Mouse (Mus musculus) neural tube, embryonic 14.5 days (tissue): ENCODE results near the gene Mnt. TPM values are rescaled to one million over a fixed set of nuclear protein-coding genes. Genes with fewer than 3 reads are reported as not detected.
"Not testable (repeated sequence)": the region's sequence is repeated elsewhere in the genome, so short reads cannot be mapped to it uniquely, and the experiment has no call there.

ENCODE experiments used
- ATAC-seq: fragments of 200-750 bp; cut with Nextera tagmentation; 2 replicates; pipeline ENCODE4 v1.8.0; 2017; ENCODE audit warnings: low read depth, mild to moderate bottlenecking, moderate TSS enrichment, moderate library complexity
- H3K27ac ChIP-seq: fragments of 300-500 bp; sonication (generic); 2 replicates; pipeline ENCODE4 v1.5.1; 2014; ENCODE audit warnings: low read depth, mild to moderate bottlenecking, control low read depth, low read length, moderate library complexity, mixed read lengths
- H3K27me3 ChIP-seq: fragments of 300-500 bp; sonication (generic); 2 replicates; pipeline ENCODE4 v1.6.1; 2014; ENCODE audit warnings: low read length; ENCODE audit not compliant: control insufficient read depth, insufficient read depth
- H3K36me3 ChIP-seq: fragments of 300-500 bp; sonication (generic); 2 replicates; pipeline ENCODE4 v1.6.1; 2014; ENCODE audit warnings: low read length, mixed read lengths; ENCODE audit not compliant: control insufficient read depth, insufficient read depth
- H3K4me1 ChIP-seq: fragments of 300-500 bp; sonication (generic); 2 replicates; pipeline ENCODE4 v1.6.1; 2014; ENCODE audit warnings: low read length; ENCODE audit not compliant: control insufficient read depth, insufficient read depth
- H3K4me2 ChIP-seq: fragments of 300-500 bp; sonication (generic); 2 replicates; pipeline ENCODE4 v1.6.1; 2014; ENCODE audit warnings: mild to moderate bottlenecking, low read depth, low read length, control low read depth
- H3K4me3 ChIP-seq: fragments of 300-500 bp; sonication (generic); 2 replicates; pipeline ENCODE4 v1.5.1; 2014; ENCODE audit warnings: low read depth, low read length, control low read depth, mixed read lengths
- H3K9ac ChIP-seq: fragments of 300-500 bp; sonication (generic); replicated peaks from 2 replicates; pipeline ENCODE4 v1.6.1; 2014; ENCODE audit warnings: low read depth, mild to moderate bottlenecking, control low read depth, low read length, mixed read lengths
- H3K9me3 ChIP-seq: fragments of 300-500 bp; sonication (generic); 2 replicates; pipeline ENCODE4 v1.6.1; 2016; ENCODE audit warnings: low read length; ENCODE audit not compliant: control insufficient read depth
- WGBS: fragments of 180-500 bp; shearing (Covaris S2); extraction: QIAGEN DNeasy Blood & Tissue Kit; methylation state at CpG from one replicate; pipeline ENCODE4 v1.1.7; 2014; 5-methylcytosine and 5-hydroxymethylcytosine counted together
- polyA plus RNA-seq: library from polyadenylated mRNA; unstranded; fragments of >200 nt; fragmentation: Nextera tagmentation; extraction: Ambion mirVana; gene quantifications from 2 replicates; pipeline ENCODE4 v1.2.1, GENCODE M21; 2014

Mnt gene
- polyA plus RNA-seq = 7.6 and 9.4 TPM in 2 replicates

DNA sequence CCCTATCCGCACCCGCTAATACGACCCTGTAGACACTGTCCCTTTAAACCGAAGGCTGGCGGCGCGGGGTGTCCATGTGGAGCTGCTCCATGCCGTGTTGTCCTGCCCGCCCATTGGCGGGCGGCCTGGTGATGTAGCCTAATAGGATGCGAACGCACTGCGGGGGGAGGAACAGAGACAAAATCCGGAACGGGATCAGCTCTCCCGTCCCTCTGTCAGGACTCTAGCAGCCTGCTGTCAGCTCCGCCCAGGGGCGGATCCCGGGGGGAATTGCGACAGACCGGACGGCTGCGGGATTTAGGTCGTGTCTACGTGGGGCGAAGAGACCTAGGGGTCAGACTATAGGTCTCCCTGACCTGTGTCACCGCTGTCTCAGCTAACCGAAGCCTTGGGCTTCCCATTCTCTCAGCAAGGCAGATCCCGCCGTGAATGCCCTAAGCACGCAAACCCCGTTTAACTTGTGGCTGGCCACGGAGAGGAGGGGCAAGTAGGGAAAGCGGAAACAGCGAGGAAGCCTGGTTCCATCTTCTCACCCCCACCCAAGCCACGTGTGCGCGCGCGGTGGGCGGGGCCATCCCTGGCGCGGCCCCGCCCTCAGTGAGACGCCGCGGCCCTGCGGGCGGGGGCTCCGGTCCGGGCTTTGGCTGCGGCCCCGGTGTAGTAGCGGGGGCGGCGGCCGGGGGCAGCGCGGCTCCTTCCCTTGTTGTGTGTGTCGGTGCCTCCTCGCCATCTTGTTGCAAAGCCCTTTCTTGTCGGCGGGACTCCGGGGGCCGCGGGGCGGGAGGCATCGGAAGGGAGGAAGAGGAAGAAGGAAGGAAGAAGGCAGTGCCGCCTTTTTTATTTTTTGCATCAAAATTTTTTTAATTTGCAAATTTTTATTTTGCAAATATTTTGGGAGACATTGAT is at the start of gene Mnt:
TSS of gene Mnt (plus strand) at position 665 of the 906 bp plus-strand sequence.
- Histone ChIP-seq H3K4me3 (peak within 1 kb of the TSS; percentile 96), H3K36me3 (no peaks in the 10 kb centered on the region)
- peak; percentile 93 for ATAC-seq

GRCm38 (mm10) chr11:74792874-74793273 is 37.8 kb upstream of the Mnt start:
- no peak overlapping the region for H3K4me2 ChIP-seq
- no peak overlapping the region for H3K9ac ChIP-seq
- no peak overlapping the region for H3K4me3 ChIP-seq
- H3K9me3 ChIP-seq = no peaks in the 10 kb centered on the region
- H3K27me3 ChIP-seq = no peaks in the 10 kb centered on the region
- H3K27ac ChIP-seq = no peak overlapping the region
- no peaks in the 10 kb centered on the region for H3K4me1 ChIP-seq
- H3K36me3 ChIP-seq = peaks cover 53% of the 10 kb centered on the region
- 96% methylated on average over 4 of the region's 4 CpGs for WGBS
- no peak for ATAC-seq

More for the DNA sequence above, at the start of gene Mnt:
- no peaks in the 10 kb centered on the region for H3K9me3 ChIP-seq
- under 1% methylated on average over 63 of the region's 70 CpGs for WGBS
- peak within 1 kb of the TSS; percentile 95 for H3K9ac ChIP-seq
- no peaks in the 10 kb centered on the region for H3K27me3 ChIP-seq
- H3K4me2 ChIP-seq = peak within 1 kb of the TSS; percentile 76
- H3K27ac ChIP-seq = peak within 1 kb of the TSS; percentile 95
- H3K4me1 ChIP-seq = peaks cover 21% of the 10 kb centered on the region

- no peak overlapping the region for H3K4me2 ChIP-seq
- WGBS = 61% methylated on average over 4 of the region's 4 CpGs
- H3K4me1 ChIP-seq = no peaks in the 10 kb centered on the region
- no peak overlapping the region for H3K9ac ChIP-seq
- no peaks in the 10 kb centered on the region for H3K9me3 ChIP-seq
- no peaks in the 10 kb centered on the region for H3K27me3 ChIP-seq
- no peak for ATAC-seq
- H3K36me3 ChIP-seq = peaks cover 41% of the 10 kb centered on the region
- no peak overlapping the region for H3K27ac ChIP-seq
- H3K4me3 ChIP-seq = no peak overlapping the region
Measured at GRCm38 (mm10) chr11:74800658-74801057, 30.1 kb upstream of the Mnt start.

- Histone ChIP-seq H3K27ac (no peak overlapping the region), H3K4me2 (no peak overlapping the region), H3K4me3 (no peak overlapping the region), H3K9me3 (no peaks in the 10 kb centered on the region), H3K9ac (no peak overlapping the region), H3K27me3 (no peaks in the 10 kb centered on the region), H3K4me1 (no peaks in the 10 kb centered on the region), H3K36me3 (peaks cover 28% of the 10 kb centered on the region)
- no peak for ATAC-seq
- 95% methylated on average over 3 of the region's 3 CpGs for WGBS
Measured at GRCm38 (mm10) chr11:74804081-74804627, 26.6 kb upstream of the Mnt start.

- no peaks in the 10 kb centered on the region for H3K9me3 ChIP-seq
- 86% methylated on average over 6 of the region's 6 CpGs for WGBS
- H3K36me3 ChIP-seq = peaks cover 24% of the 10 kb centered on the region
- no peak overlapping the region for H3K27ac ChIP-seq
- H3K4me1 ChIP-seq = no peaks in the 10 kb centered on the region
- no peak overlapping the region for H3K9ac ChIP-seq
- H3K4me2 ChIP-seq = no peak overlapping the region
- no peaks in the 10 kb centered on the region for H3K27me3 ChIP-seq
- no peak overlapping the region for H3K4me3 ChIP-seq
- ATAC-seq = no peak
Measured at GRCm38 (mm10) chr11:74807246-74807882, 23.4 kb upstream of the Mnt start.

GRCm38 (mm10) chr11:74808251-74808853 is 22.4 kb upstream of the Mnt start:
- H3K4me1 ChIP-seq = no peaks in the 10 kb centered on the region
- ATAC-seq = no peak
- H3K27me3 ChIP-seq = no peaks in the 10 kb centered on the region
- 96% methylated on average over 6 of the region's 6 CpGs for WGBS
- no peaks in the 10 kb centered on the region for H3K9me3 ChIP-seq
- peaks cover 24% of the 10 kb centered on the region for H3K36me3 ChIP-seq
- no peak overlapping the region for H3K4me2 ChIP-seq
- no peak overlapping the region for H3K4me3 ChIP-seq
- no peak overlapping the region for H3K9ac ChIP-seq
- H3K27ac ChIP-seq = no peak overlapping the region

DNA sequence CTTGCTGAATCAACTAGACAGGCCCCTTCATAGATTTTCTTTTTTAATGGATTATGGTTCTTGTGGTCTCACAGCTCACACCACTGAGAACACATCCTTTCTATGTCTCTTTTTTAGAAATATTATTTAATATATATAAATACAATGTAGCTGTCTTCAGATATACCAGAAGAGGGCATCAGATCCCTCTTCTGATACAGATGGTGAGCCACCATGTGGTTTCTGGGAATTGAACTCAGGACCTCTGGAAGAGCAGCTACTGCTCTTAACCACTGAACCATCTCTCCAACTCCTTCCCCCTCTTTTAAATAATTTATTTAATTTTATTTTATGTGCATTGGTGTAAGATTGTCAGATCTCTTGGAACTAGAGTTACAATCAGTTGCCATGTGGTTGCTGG is 20.6 kb upstream of the Mnt start:
- no peak overlapping the region for H3K4me2 ChIP-seq
- H3K4me3 ChIP-seq = no peak overlapping the region
- no peaks in the 10 kb centered on the region for H3K27me3 ChIP-seq
- no peaks in the 10 kb centered on the region for H3K9me3 ChIP-seq
- H3K9ac ChIP-seq = no peak overlapping the region
- H3K27ac ChIP-seq = no peak overlapping the region
- no peak for ATAC-seq
- peaks cover 12% of the 10 kb centered on the region for H3K36me3 ChIP-seq
- H3K4me1 ChIP-seq = no peaks in the 10 kb centered on the region

DNA sequence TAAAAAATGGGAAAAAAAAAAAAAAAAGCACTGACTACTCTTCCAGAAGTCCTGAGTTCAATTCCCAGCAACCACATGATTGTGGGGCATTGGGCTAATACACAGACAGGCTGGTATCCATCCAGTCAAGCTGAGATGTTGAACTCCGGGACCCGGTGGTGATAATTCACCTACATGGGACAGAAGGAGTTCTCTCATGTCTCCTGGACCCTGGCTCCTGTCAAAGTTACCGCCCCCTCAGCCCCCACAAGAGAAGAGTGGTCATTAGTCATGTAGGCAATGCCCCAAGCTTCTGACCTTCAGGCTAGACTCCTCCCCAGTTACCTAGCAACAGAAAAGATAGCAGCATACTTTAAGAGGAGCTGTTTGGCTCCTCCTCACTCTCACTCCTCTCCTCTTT is 19.7 kb upstream of the Mnt start:
- H3K9ac ChIP-seq, H3K27me3 ChIP-seq, H3K36me3 ChIP-seq, ATAC-seq, H3K27ac ChIP-seq, H3K4me3 ChIP-seq, H3K9me3 ChIP-seq, H3K4me2 ChIP-seq, H3K4me1 ChIP-seq: not testable (repeated sequence)
- WGBS = 51% methylated on average over 3 of the region's 3 CpGs
